Mouse (Mus musculus) ES-Bruce4 (cell line): ENCODE measurements around the gene Tecpr2.

Experiments used
- CTCF ChIP-seq: IDR thresholded peaks from one replicate; pipeline ENCODE4 v1.8.1; 2011; ENCODE audit warnings: low read depth, low read length
- POLR2A ChIP-seq: IDR thresholded peaks from one replicate; pipeline ENCODE4 v1.8.1; 2011; ENCODE audit warnings: low read length; ENCODE audit not compliant: insufficient read depth

DNA sequence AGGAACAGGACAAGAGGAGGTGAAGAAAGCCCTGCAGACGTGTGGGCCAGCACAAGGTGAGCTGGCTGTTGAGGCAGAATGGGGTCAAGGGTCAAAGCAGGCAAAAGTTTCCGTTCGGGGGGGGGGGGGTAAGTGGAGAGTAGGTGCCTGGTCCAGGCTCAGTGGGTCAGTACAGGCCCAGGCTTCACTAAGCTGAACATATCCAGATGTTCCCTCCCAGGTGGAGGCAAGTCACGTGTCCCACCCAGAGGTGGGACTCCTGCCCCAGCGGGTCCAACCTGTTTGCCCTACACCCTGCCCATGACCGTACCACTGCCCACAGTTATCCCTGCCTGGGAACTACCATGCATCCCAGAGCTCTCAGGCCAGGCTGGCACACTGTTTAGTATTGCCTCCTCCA lies 116.7 kb downstream of the Tecpr2 start:
- TF ChIP-seq POLR2A = no peak
- TF ChIP-seq CTCF = no peak
